21 mouse cellular contexts compared by ENCODE assay signal in genomic region chr8:95289066-95289650, GRCm38 (mm10). TPM values are rescaled to one million over a fixed set of nuclear protein-coding genes. Genes with fewer than 3 reads are reported as not detected.
"Had no signal": no experiment of that assay in that cellular context is flagged by ENCODE, and none has a peak within 500 bp of the region (broad histone marks: within the 10 kb centered on the region; RNA-seq: fewer than 3 reads in every experiment).

No protein-coding gene starts in this region.

- H3K36me3 ChIP-seq: limb, embryonic 15.5 days; liver, embryonic 12.5 days; midbrain, embryonic 13.5 days; neural tube, embryonic 15.5 days had no signal

- H3K4me3 ChIP-seq: limb, embryonic 15.5 days; liver, embryonic 12.5 days; midbrain, embryonic 13.5 days; myocyte; neural tube, embryonic 15.5 days had no signal

- DNase-seq: kidney, adult 8-10 months; kidney, postnatal 25 days; layer of hippocampus, adult 9-11 months; layer of hippocampus, postnatal 36 days; lung, embryonic 14.5 days; lung, postnatal 14 days; right cerebral cortex, adult 18-20 months; right cerebral cortex, postnatal 25 days had no signal

- H3K9ac ChIP-seq: limb, embryonic 15.5 days; liver, embryonic 12.5 days; lung, embryonic 14.5 days; midbrain, embryonic 13.5 days; neural tube, embryonic 15.5 days had no signal

- H3K27ac ChIP-seq: limb, embryonic 15.5 days; liver, embryonic 12.5 days; macrophage; midbrain, embryonic 13.5 days; neural tube, embryonic 15.5 days; stomach, postnatal 0 days had no signal

- H3K27me3 ChIP-seq: limb, embryonic 15.5 days; liver, embryonic 12.5 days; midbrain, embryonic 13.5 days; neural tube, embryonic 15.5 days had no signal

- H3K9me3 ChIP-seq: limb, embryonic 15.5 days; liver, embryonic 12.5 days; midbrain, embryonic 13.5 days; neural tube, embryonic 15.5 days had no signal

- ATAC-seq: liver, embryonic 12.5 days; midbrain, embryonic 13.5 days had no signal

- H3K4me2 ChIP-seq: limb, embryonic 15.5 days; liver, embryonic 12.5 days; lung, embryonic 14.5 days; midbrain, embryonic 13.5 days; neural tube, embryonic 15.5 days had no signal

- H3K4me1 ChIP-seq: midbrain, embryonic 13.5 days; neural tube, embryonic 15.5 days had no signal

RNA-seq across cellular contexts. Expression of gene Cngb1, which starts 17.2 kb away (rescaled TPM):
- polyA plus RNA-seq: liver, embryonic 12.5 days had no signal

RNA-seq across cellular contexts. Expression of gene Tepp, which starts 21.2 kb away (rescaled TPM):
- total RNA-seq: layer of hippocampus, postnatal 36 days; left cerebral cortex, adult 8-10 months; left cerebral cortex, postnatal 36 days; megakaryocyte-erythroid progenitor cell, adult 5-6 weeks had no signal
- polyA plus RNA-seq: liver, embryonic 12.5 days; liver, embryonic 16.5 days; macrophage; myocyte; neural tube, embryonic 11.5 days; small intestine, adult 2 months; stomach, postnatal 0 days had no signal
